Mouse (Mus musculus): ENCODE measurements around the gene Hoxa7.

DNA sequence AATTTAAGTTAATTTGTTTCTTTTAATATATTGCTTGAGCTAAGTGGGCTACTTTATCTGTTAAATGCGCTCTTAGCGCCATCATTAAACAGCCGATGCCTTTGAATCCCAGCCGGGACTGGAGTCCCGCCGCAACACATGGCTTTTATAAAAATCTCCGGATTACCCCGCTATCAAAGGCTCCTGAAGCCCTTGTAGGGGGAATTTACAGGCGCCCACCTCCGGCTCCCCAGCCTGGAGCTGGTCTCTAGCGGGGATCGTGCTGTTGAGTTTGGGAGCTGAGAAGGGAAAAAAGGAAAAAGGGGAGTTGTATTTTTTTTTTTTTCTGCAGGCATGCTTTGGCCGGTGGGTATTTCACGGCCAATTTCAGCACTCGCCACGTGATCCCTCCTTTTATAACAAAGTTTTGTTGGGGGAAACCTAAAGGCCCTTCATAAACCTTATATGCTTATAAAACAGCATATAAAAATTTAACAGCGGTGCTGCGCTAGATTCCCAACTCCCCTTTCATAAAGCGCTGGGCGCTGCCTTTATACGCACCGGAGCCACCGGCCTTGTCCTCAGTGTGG is 22.9 kb upstream of the Hoxa7 start:
- no peak for TF ChIP-seq CTCF (IDR thresholded peaks at IDR 0.05)
- TF ChIP-seq EP300 (IDR thresholded peaks at IDR 0.05; ENCODE audit: insufficient read depth, low read depth, low read length): no peak
